16 mouse cellular contexts compared by ENCODE assay signal in genomic region chr4:126083021-126083420, GRCm38 (mm10).
"Had no signal": no experiment of that assay in that cellular context is flagged by ENCODE, and none has a peak within 500 bp of the region (broad histone marks: within the 10 kb centered on the region; RNA-seq: fewer than 3 reads in every experiment).

No protein-coding gene starts in this region.

- H3K4me1 ChIP-seq: limb, embryonic 12.5 days; midbrain, embryonic 13.5 days; neural tube, embryonic 12.5 days had no signal

- H3K36me3 ChIP-seq: liver, embryonic 15.5 days had no signal

- H3K27me3 ChIP-seq: limb, embryonic 12.5 days; liver, embryonic 15.5 days; midbrain, embryonic 13.5 days; neural tube, embryonic 12.5 days had no signal

- H3K4me2 ChIP-seq: limb, embryonic 12.5 days; liver, embryonic 15.5 days; midbrain, embryonic 13.5 days; neural tube, embryonic 12.5 days had no signal

- H3K9me3 ChIP-seq: limb, embryonic 12.5 days; liver, embryonic 15.5 days; midbrain, embryonic 13.5 days; neural tube, embryonic 12.5 days had no signal

- H3K27ac ChIP-seq: layer of hippocampus, adult 2 months; limb, embryonic 12.5 days; liver, embryonic 15.5 days; midbrain, embryonic 13.5 days; neural tube, embryonic 12.5 days had no signal

- H3K9ac ChIP-seq: limb, embryonic 12.5 days; liver, embryonic 15.5 days; midbrain, embryonic 13.5 days; neural tube, embryonic 12.5 days had no signal

- DNase-seq: kidney, postnatal 10 days; kidney, postnatal 4 days; liver; lung, adult 2 months; lung, postnatal 36 days; retina, postnatal 1 day; right cerebral cortex, postnatal 4 days; spleen, adult 18-20 months; thymus, postnatal 36 days had no signal

- H3K4me3 ChIP-seq: layer of hippocampus, adult 2 months; limb, embryonic 12.5 days; liver, embryonic 15.5 days; megakaryocyte, embryonic 14.5 days; midbrain, embryonic 13.5 days; neural tube, embryonic 12.5 days had no signal

- ATAC-seq: lung, postnatal 0 days; midbrain, embryonic 13.5 days had no signal
